Mouse (Mus musculus) heart, adult 9 months (tissue): ENCODE measurements around the gene Sema4g.

ENCODE experiments used
- DNase-seq, 2 experiments: peaks; one replicate each; pipeline ENCODE4 v3.0.0; 2022; ENCODE audit warnings: low spot score in 2 of 2

Sema4g gene

GRCm38 (mm10) chr19:44988831-44989566, at the start of gene Sema4g:
TSS of gene Sema4g (plus strand) at chr19:44989101.
- DNase-seq: no peak

GRCm38 (mm10) chr19:44959633-44960032, 29.3 kb upstream of the Sema4g start:
- DNase-seq: no peak

GRCm38 (mm10) chr19:44965978-44966377, 22.9 kb upstream of the Sema4g start:
- no peak for DNase-seq

- DNase-seq: no peak
Measured at GRCm38 (mm10) chr19:44968329-44968728, 20.6 kb upstream of the Sema4g start.

- DNase-seq: no peak
Measured at GRCm38 (mm10) chr19:44976636-44977035, 12.3 kb upstream of the Sema4g start.

- DNase-seq: no peak
Measured at GRCm38 (mm10) chr19:44977148-44977547, 11.8 kb upstream of the Sema4g start.

GRCm38 (mm10) chr19:44980787-44981186, 8.1 kb upstream of the Sema4g start:
- DNase-seq: no peak

- no peak for DNase-seq
Measured at GRCm38 (mm10) chr19:44982477-44983115, 6.3 kb upstream of the Sema4g start.

GRCm38 (mm10) chr19:44983366-44983765, 5.5 kb upstream of the Sema4g start:
- no peak for DNase-seq

GRCm38 (mm10) chr19:44984420-44984819, 4.5 kb upstream of the Sema4g start:
- DNase-seq: no peak

GRCm38 (mm10) chr19:44985159-44985988, 3.5 kb upstream of the Sema4g start:
- DNase-seq: no peak

- no peak for DNase-seq
Measured at GRCm38 (mm10) chr19:44987004-44987403, 1.9 kb upstream of the Sema4g start.

GRCm38 (mm10) chr19:44987851-44988250, 1.1 kb upstream of the Sema4g start:
- no peak for DNase-seq

- no peak for DNase-seq
Measured at GRCm38 (mm10) chr19:44988321-44988720, 580 bp upstream of the Sema4g start.

- no peak for DNase-seq
Measured at GRCm38 (mm10) chr19:44989567-44990495, 930 bp downstream of the Sema4g start.

- DNase-seq: no peak
Measured at GRCm38 (mm10) chr19:44991031-44991430, 2.1 kb downstream of the Sema4g start.

- no peak for DNase-seq
Measured at GRCm38 (mm10) chr19:44992246-44992645, 3.3 kb downstream of the Sema4g start.

- no peak for DNase-seq
Measured at GRCm38 (mm10) chr19:44992712-44993111, 3.8 kb downstream of the Sema4g start.

- no peak for DNase-seq
Measured at GRCm38 (mm10) chr19:44997786-44998185, 8.9 kb downstream of the Sema4g start.

- no peak for DNase-seq
Measured at GRCm38 (mm10) chr19:44999647-45000046, 10.7 kb downstream of the Sema4g start.

GRCm38 (mm10) chr19:45002301-45002700, 13.4 kb downstream of the Sema4g start:
- DNase-seq: no peak
